Mouse (Mus musculus) liver, embryonic 11.5 days (tissue): Measurements from ENCODE around the gene Scube1. TPM values are rescaled to one million over a fixed set of nuclear protein-coding genes. Genes with fewer than 3 reads are reported as not detected.

ENCODE experiments used
- ATAC-seq: fragments of 200-750 bp; cut with Nextera tagmentation; replicated peaks from 2 replicates; pipeline ENCODE4 v1.8.0; 2017; ENCODE audit warnings: moderate number of reproducible peaks, mild to moderate bottlenecking, moderate TSS enrichment, moderate library complexity; ENCODE audit not compliant: low FRiP score
- DNase-seq: peaks from one replicate; pipeline ENCODE4 v3.0.0-alpha.2; 2017; ENCODE audit warnings: low spot score
- H3K27ac ChIP-seq: fragments of 300-500 bp; sonication (generic); 2 replicates; pipeline ENCODE4 v1.5.1; 2014; ENCODE audit warnings: mild to moderate bottlenecking, low read depth, low read length, control low read depth
- H3K27me3 ChIP-seq: fragments of 300-500 bp; sonication (generic); replicated peaks from 2 replicates; pipeline ENCODE4 v1.6.1; 2014; ENCODE audit warnings: low read length, mixed read lengths; ENCODE audit not compliant: control insufficient read depth, insufficient read depth
- H3K36me3 ChIP-seq: fragments of 300-500 bp; sonication (generic); 2 replicates; pipeline ENCODE4 v1.6.1; 2014; ENCODE audit warnings: mild to moderate bottlenecking, low read length, moderate library complexity, mixed read lengths; ENCODE audit not compliant: control insufficient read depth, insufficient read depth
- H3K4me1 ChIP-seq: fragments of 300-500 bp; sonication (generic); replicated peaks from 2 replicates; pipeline ENCODE4 v1.6.1; 2014; ENCODE audit warnings: low read length, mixed read lengths; ENCODE audit not compliant: control insufficient read depth, insufficient read depth
- H3K4me2 ChIP-seq: fragments of 300-500 bp; sonication (generic); 2 replicates; pipeline ENCODE4 v1.6.1; 2014; ENCODE audit warnings: mild to moderate bottlenecking, control low read depth, moderate library complexity
- H3K4me3 ChIP-seq: fragments of 300-500 bp; sonication (generic); 2 replicates; pipeline ENCODE4 v1.5.1; 2014; ENCODE audit warnings: low read depth, low read length, control low read depth
- H3K9ac ChIP-seq: fragments of 300-500 bp; sonication (generic); 2 replicates; pipeline ENCODE4 v1.6.1; 2014; ENCODE audit warnings: low read depth, low read length, control low read depth
- H3K9me3 ChIP-seq: fragments of 300-500 bp; sonication (generic); 2 replicates; pipeline ENCODE4 v1.6.1; 2016; ENCODE audit warnings: low read length, inconsistent platforms, mixed read lengths; ENCODE audit not compliant: control insufficient read depth
- WGBS: fragments of 180-500 bp; shearing (Covaris S2); extraction: QIAGEN DNeasy Blood & Tissue Kit; methylation state at CpG from one replicate; pipeline ENCODE4 v1.1.7; 2014; 5-methylcytosine and 5-hydroxymethylcytosine counted together
- polyA plus RNA-seq: library from polyadenylated mRNA; unstranded; fragments of >200 nt; fragmentation: Nextera tagmentation; extraction: Ambion mirVana; gene quantifications from 2 replicates; pipeline ENCODE4 v1.2.1, GENCODE M21; 2014

The Scube1 gene
- polyA plus RNA-seq, 1 experiment from 2014 or later = 4.0 TPM

- peak overlapping the region; percentile 93 for H3K27ac ChIP-seq
- H3K27me3 ChIP-seq = no peaks in the 10 kb centered on the region
- DNase-seq = no peak
- peaks cover 40% of the 10 kb centered on the region for H3K4me1 ChIP-seq
- H3K9ac ChIP-seq = peak overlapping the region; percentile 92
- H3K36me3 ChIP-seq = peaks cover 18% of the 10 kb centered on the region
- H3K4me2 ChIP-seq = peak overlapping the region; percentile 93
- ATAC-seq = peak; percentile 78
- WGBS = 31% methylated on average over 8 of the region's 8 CpGs
- no peaks in the 10 kb centered on the region for H3K9me3 ChIP-seq
- H3K4me3 ChIP-seq = peak overlapping the region; percentile 90
These were observed 132.3 kb downstream of the Scube1 start for GRCm38 (mm10) chr15:83592260-83593188.

- ATAC-seq = no peak
- Histone ChIP-seq H3K27ac (peak overlapping the region; percentile 93), H3K4me1 (peaks cover 40% of the 10 kb centered on the region), H3K4me2 (peak overlapping the region; percentile 93), H3K36me3 (peaks cover 26% of the 10 kb centered on the region), H3K9me3 (no peaks in the 10 kb centered on the region), H3K27me3 (no peaks in the 10 kb centered on the region), H3K4me3 (peak overlapping the region; percentile 90), H3K9ac (peak overlapping the region; percentile 92)
- WGBS = 60% methylated on average over 6 of the region's 6 CpGs
- DNase-seq = no peak
These were observed 133.1 kb downstream of the Scube1 start for GRCm38 (mm10) chr15:83591758-83592157.

- ATAC-seq (no peak), DNase-seq (no peak)
- Histone ChIP-seq H3K27me3 (no peaks in the 10 kb centered on the region), H3K9ac (peak overlapping the region; percentile 92), H3K4me3 (no peak overlapping the region), H3K4me1 (peaks cover 40% of the 10 kb centered on the region), H3K36me3 (peaks cover 35% of the 10 kb centered on the region), H3K9me3 (peaks cover 8% of the 10 kb centered on the region), H3K27ac (peak overlapping the region; percentile 93), H3K4me2 (peak overlapping the region; percentile 93)
- 84% methylated on average over 4 of the region's 4 CpGs for WGBS
These were observed 134.0 kb downstream of the Scube1 start for GRCm38 (mm10) chr15:83590841-83591240.

GRCm38 (mm10) chr15:83584741-83585220 lies 140.0 kb downstream of the Scube1 start:
- H3K27me3 ChIP-seq = no peaks in the 10 kb centered on the region
- peaks cover 12% of the 10 kb centered on the region for H3K4me1 ChIP-seq
- H3K27ac ChIP-seq = no peak overlapping the region
- DNase-seq = no peak
- no peak overlapping the region for H3K9ac ChIP-seq
- H3K4me2 ChIP-seq = no peak overlapping the region
- peaks cover 72% of the 10 kb centered on the region for H3K36me3 ChIP-seq
- 89% methylated on average over 6 of the region's 6 CpGs for WGBS
- no peak overlapping the region for H3K4me3 ChIP-seq
- H3K9me3 ChIP-seq = peaks cover 10% of the 10 kb centered on the region
- no peak for ATAC-seq

GRCm38 (mm10) chr15:83583419-83584156 lies 141.2 kb downstream of the Scube1 start:
- Histone ChIP-seq H3K27me3 (no peaks in the 10 kb centered on the region), H3K36me3 (peaks cover 81% of the 10 kb centered on the region), H3K4me1 (peaks cover 12% of the 10 kb centered on the region), H3K9ac (no peak overlapping the region), H3K4me3 (no peak overlapping the region), H3K27ac (no peak overlapping the region; the same call in 1 of the 2 replicates), H3K4me2 (peak overlapping the region; percentile 43), H3K9me3 (peaks cover 10% of the 10 kb centered on the region)
- DNase-seq (no peak), ATAC-seq (peak; percentile 79)
- 67% methylated on average over 8 of the region's 8 CpGs for WGBS

- peaks cover 78% of the 10 kb centered on the region for H3K36me3 ChIP-seq
- no peaks in the 10 kb centered on the region for H3K27me3 ChIP-seq
- 84% methylated on average over 4 of the region's 4 CpGs for WGBS
- H3K4me2 ChIP-seq = no peak overlapping the region
- H3K9me3 ChIP-seq = peaks cover 10% of the 10 kb centered on the region
- H3K4me3 ChIP-seq = no peak overlapping the region
- H3K4me1 ChIP-seq = peaks cover 12% of the 10 kb centered on the region
- DNase-seq (no peak), ATAC-seq (no peak)
- no peak overlapping the region for H3K27ac ChIP-seq
- no peak overlapping the region for H3K9ac ChIP-seq
These were observed 141.9 kb downstream of the Scube1 start for GRCm38 (mm10) chr15:83582931-83583330.

- Histone ChIP-seq H3K27ac (no peak overlapping the region), H3K27me3 (no peaks in the 10 kb centered on the region), H3K9me3 (no peaks in the 10 kb centered on the region), H3K9ac (no peak overlapping the region), H3K36me3 (peaks cover 51% of the 10 kb centered on the region), H3K4me1 (no peaks in the 10 kb centered on the region), H3K4me2 (no peak overlapping the region), H3K4me3 (no peak overlapping the region)
- 92% methylated on average over 9 of the region's 9 CpGs for WGBS
- DNase-seq (no peak), ATAC-seq (no peak)
These were observed 148.2 kb downstream of the Scube1 start for GRCm38 (mm10) chr15:83576651-83577050.

GRCm38 (mm10) chr15:83575543-83575942 lies 149.3 kb downstream of the Scube1 start:
- 90% methylated on average over 8 of the region's 8 CpGs for WGBS
- H3K27ac ChIP-seq = no peak overlapping the region

More at GRCm38 (mm10) chr15:83575543-83575942, 149.3 kb downstream of the Scube1 start:
- Histone ChIP-seq H3K9ac (no peak overlapping the region), H3K4me2 (no peak overlapping the region), H3K9me3 (no peaks in the 10 kb centered on the region), H3K27me3 (no peaks in the 10 kb centered on the region), H3K4me1 (no peaks in the 10 kb centered on the region), H3K4me3 (no peak overlapping the region), H3K36me3 (peaks cover 40% of the 10 kb centered on the region)
- no peak for DNase-seq
- no peak for ATAC-seq
